Mouse (Mus musculus): ENCODE results near the gene Renbp.

The Renbp gene

DNA sequence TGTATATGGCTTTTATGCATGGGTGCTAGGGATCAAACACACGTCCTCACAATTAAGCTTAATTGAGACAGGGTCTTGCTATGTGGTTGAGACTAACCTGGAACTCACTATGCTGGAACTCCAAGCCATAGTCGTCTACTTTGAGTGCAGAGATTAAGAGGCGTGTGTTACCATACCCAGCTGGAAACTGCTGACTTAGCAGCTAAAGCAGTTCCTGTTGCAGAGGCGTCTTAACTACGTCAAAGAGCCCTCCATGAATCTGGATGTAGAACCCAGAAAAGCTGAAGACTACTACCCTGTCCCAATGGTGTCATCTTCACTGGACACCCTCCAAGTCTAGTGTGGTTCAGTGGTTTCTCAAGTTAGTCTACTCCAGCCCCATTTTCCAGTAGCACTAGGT, 12.0 kb downstream of the Renbp start:
- no peak for DNase-seq

DNA sequence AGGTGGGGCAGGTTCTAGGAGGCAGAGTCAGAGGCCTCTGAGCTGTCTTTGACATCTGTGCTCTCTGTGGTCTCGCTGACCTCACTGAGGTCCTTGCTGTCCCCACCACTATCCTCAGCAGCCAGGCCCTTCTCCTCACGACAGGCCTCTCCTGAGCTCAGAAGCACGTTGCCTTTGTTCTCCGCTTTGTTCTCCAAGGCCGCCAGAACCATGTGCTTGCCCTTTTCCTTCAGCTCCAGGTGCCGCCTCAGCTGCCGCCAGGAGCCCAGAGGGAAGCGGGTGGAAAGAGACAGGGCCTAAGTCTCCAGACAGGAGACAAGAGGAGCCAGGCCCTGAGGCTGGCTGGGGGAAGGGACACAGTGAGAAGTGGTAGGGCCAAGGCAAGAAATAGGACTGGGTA, 13.7 kb downstream of the Renbp start:
- no peak for DNase-seq

DNA sequence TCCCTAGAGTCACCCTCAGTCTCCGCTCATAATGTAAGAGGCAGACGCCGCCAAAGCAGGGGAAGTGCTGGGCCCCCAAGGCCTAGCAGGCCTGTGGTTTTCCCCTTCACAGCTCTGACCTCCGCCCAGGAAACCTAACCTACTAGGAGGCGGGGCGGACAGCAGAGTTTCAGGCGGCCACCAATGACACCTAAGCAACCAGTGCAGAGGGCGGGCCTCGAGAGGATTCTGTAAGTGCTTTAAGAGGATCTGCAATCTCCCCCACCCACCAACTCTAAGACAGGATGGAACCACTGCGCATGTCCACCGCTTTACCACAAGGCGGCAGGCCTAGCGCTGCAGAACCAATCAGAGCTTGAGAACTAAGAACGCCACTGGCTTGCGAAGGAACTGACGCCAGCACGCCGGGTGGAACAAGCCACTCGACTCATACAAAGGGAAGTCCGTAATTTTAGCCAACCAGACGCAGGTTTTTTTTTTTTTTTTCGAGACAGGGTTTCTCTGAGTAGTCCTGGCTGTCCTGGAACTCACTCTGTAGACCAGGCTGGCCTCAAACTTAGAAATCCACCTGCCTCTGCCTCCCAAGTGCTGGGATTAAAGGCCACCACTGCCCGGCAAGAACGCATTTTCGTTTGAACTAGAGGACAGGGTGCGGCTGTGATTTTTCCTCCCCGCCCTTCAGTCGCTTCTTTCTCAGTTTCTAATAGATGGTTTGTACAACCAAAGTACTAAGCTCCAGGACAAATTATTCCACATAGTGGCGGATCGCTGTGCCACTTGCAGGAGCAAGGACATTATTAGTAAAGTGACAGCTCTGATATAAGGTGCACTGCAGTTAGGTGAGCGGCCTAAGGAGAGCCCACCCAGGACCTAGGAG, 15.6 kb downstream of the Renbp start:
- DNase-seq: peak; percentile 93 to 96

DNA sequence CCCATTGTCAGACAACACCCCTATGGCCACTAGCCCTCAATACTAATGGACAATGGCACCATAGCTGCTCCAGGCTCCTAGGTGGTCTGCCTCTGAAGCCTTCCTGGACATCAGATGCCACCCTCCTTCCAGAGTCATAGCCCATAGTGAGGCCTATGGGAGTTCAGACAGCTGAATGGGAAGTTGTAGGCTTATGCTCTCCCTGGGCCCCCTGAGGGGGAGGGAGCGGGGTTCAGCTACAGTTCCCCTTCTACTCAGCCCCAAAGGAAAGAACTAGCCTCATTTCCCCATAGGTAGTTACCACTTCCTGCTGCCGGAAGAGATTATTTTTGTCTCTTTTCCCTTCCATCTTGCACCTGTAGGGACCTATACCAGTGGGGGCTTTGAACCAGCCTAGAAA, 19.1 kb downstream of the Renbp start:
- DNase-seq: peak in 1 of 2 experiments; percentile 9

DNA sequence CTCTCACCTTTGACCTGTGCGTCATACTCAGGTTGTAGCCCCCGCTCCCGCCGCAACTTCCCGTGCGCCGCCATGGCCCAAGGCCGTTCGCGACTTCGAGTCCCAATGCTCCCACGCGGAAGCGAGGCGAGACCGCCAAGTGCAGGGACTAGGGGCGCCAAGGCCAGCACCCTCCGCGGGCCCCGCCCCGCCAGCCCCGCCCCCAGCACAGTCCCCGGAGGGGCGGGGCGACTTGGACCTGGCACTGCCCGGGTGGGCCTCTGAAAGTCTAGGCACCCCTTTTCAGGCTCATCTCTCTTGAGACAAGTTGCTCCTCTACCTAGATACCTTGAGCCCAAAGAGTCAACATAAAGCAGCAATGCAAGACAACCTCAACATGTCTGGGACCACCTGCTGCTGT, 19.5 kb downstream of the Renbp start:
- peak in 1 of 2 experiments; percentile 30 for DNase-seq

DNA sequence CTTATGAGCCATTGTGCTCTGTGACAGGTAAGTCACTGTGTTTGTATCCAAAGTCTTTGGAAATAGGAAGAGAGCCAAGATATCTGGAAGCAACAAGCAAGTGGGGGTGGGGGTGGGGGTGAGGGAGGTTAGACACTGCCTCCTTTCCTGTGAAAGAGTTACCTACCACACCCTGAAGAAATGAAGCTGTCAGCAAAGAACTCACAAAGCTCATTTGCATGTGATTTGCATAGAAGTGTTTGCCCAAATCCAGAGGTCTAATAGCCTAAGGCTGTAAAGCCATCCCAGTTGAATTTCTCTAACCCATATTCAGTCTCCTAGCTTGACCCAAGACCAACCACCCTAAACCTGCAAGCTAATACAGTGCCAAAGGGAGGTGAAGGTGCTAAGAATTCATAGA, 20.2 kb downstream of the Renbp start:
- no peak for DNase-seq

DNA sequence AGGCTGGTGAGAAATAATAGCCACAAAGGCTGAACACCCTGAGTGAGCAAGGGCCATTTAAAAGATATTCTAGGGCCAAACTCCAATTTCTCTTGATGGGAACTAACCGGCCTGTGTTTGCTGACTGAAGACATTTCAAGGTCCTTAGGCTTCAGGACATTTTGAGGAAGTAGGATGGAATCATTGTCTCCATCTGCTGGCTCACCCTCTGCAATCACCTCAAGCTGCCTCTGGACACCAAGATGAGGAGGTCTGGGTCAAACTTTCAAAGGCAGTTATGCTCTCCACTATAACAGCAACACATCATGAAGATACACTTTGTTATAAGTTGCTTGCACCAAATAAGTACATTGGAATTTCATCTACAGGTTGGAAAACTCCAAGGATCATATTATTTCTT, 20.6 kb downstream of the Renbp start:
- DNase-seq: no peak

DNA sequence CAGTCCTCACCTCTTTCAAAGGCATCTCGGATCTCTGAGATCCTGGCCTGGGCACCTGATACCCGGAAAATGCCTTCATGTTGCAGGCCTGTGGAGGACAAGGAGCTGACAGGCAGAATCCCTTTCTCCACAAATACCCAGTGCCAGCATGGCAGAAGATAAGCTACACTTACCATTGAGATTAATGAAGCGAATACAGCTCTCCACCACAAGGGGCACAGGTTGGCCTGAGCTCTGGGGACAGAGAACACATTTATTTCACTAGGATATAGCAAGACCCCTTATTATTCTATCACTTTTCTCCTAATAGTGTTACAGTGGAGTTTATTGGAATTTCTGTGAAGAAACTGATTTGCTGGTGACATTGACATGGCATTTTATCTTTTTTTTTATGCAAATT, 32.7 kb downstream of the Renbp start:
- DNase-seq: no peak

DNA sequence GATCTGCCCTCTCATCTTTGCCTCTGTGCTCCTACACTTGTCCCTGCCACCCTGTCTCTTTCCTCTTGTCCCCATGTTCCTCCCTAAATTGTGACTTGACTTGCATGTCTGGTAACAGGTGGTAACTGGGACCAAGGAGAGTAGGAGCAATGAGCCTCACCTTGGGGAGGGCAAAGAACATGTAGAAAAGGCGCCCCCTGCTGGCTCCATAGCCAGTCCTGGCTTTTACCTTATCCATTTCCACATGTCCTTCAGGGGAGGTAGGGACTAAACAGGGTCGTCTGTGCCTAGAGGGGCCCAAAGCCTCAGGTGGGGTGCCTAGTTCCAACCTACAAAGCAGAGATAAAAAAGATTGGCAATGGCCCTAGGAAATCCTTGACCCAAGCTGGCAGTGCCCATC, 34.9 kb downstream of the Renbp start, which contains the start of gene L1cam:
L1cam (minus strand) TSS at position 387 of the 400 bp plus-strand sequence.
- peak; percentile 58 to 79 for DNase-seq

DNA sequence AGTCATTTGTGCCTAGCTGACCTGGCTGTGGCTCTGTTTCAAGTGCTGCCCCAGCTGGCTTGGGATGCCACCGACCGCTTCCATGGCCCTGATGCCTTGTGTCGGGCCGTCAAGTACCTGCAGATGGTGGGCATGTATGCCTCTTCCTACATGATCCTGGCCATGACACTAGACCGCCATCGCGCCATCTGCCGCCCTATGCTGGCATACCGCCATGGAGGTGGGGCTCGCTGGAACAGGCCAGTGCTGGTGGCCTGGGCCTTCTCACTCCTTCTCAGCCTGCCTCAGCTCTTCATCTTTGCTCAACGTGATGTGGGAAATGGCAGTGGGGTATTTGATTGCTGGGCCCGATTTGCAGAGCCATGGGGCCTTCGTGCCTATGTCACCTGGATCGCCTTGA, 37.8 kb downstream of the Renbp start:
- DNase-seq: peak in 1 of 2 experiments; percentile 7

DNA sequence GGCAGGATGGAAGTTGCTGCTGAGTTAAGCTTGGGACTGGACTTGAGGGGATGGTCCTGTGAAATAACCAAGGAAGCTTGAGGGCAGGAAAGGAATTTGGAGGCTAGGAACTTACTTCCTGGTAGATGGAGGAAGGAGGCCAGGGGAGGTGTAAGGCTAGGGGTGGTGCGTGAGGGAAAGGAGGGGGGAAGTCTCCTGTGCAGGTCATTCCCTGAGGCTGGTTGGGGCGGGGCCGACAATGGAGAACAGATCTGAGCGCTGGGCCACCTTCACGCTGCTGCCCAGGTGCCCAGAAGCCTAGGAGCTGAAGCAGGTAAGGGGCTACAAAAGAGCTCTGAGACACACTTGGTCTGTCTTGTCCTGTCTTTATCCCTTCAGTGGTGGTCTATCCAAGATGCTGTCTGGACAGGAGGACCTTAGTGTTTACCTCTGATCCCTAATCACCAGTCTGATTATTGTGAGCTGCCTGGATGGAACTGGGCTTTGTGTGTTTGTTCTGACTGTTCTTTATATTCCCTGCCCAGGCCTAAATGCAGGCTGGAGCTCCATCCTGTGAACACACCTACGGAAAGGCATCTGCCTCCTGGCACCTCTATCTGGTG, 39.0 kb downstream of the Renbp start, which contains the start of gene Avpr2:
Avpr2 (plus strand) TSS at position 552 of the 602 bp plus-strand sequence.
- peak; percentile 39 to 53 for DNase-seq

DNA sequence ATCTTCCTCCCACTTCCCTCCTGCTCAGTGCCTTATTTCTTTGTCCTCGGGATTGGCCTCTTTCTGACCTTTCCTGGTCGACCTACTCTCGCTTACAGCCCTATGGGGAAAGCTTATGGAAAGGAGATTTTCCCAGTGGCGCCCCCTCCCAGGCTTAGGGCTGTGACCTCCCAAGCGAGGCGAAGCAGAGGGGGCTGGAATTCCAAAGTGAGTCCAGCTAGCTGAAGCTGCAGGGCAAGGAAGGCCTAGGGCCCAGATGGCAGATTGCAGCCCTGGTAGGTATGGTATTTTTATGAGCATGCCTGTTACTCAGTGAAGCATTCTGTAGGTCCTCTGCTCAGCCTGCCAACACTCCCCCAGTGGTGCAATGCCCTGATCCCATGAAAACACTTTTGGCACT, 49.2 kb downstream of the Renbp start:
- DNase-seq: peak; percentile 20 to 40

DNA sequence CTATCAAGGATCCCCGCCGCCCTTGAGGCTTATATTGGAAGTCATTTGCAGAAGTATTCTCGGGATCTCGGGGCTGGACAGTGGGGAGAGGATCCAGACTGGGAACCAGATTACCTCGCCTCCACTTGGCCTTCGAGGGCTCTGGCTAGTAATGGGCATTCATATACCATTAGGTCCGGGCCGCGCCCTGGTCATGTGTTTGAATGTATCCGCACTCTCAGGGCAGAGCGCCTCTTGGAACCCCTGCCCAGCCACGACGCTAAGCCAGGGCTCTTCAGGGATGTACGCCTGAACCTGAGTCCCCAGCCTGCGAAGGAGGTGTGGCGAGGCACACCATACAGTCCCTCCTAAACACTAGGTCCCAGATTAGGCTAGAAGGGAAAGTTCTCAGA, 49.6 kb downstream of the Renbp start:
- DNase-seq: peak in 1 of 2 experiments; percentile 5

DNA sequence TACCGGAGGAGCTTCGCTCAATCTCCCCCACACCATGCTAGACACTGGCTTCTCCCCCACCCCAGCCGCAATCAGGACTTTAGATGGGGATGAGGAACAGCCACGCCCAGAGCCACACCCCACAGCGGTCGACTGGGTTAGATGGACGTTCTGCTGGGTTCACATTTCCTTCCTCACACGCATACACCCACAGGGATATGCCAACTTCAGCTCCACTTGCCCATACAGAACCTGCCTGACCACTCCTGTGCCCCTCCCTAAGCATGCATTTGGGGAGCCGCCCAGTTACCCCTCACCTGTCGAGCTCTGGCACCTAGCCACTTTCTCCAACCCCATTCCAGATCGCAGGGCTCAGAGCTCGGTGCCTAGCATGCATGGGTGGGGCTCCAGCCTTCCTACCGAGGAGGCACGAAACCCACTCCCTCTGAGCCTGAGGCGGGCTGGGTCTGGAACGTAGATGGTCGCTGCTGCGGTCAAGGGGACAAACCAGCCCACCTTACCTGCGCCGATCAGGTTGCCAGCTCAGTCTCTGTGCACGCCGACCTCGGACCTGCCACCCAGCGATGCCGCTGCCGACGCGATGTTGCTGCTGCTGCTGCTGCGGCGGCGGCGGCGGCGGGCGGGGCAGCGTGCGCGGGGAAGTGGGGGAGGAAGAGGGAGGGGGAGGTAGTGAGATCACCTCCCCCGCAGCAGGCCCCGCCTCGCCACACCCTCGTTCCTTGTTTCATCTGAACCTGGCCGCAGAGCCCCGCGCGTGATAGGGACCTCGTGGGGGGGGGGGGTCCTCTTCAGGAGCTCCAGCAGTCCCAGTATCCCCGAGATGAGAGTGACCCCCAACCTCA, 50.2 kb downstream of the Renbp start:
- peak in 1 of 2 experiments; percentile 65 for DNase-seq

DNA sequence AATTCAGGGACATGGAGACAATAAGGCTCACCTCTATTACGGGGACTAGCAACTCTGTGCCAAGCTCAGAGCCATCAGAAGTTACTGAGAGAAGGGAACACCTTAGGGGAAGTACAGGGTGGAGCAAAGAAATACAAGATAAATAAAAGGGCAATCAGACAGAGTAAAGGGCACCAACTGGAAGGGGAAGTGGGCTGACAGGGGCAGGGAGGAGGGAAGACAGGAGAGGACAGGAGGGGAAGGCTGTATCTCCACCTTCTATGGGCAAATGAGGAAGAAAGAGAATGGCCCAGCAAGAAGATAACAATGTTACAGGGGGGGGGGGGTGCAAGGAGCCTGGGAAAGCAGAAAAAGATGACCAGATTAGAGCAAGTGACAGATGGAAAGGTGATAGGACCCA, 53.6 kb downstream of the Renbp start:
- no peak for DNase-seq

DNA sequence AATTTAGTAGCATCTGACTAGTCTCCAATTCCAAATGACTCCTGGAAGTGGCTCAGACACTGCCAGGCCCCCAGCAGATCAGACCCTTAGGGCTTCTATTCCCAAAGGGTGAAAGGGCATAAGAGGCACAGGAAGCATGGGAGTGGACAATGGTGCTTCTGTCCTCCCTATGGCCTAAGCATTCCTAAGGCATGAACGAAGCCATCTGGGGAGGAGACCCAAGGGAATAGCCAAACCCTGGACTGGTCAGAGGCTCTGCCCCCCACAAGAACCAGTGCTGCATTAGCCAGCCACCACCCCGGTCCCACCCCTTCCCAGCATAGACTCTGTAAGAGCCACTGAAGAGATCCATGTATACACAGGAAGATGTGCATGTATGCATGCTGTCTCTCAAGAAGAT, 54.8 kb downstream of the Renbp start:
- DNase-seq: no peak

Measured in kidney, postnatal 36 days (tissue).